Mouse (Mus musculus): ENCODE results near the gene N6amt1.
A peak's percentile ranks its signal among the peaks of the same experiment; 100 is the strongest.

GRCm38 (mm10) chr16:87393813-87394548, 40.0 kb downstream of the N6amt1 start:
- TF ChIP-seq CTCF (conservative IDR thresholded peaks at IDR 0.05; ENCODE audit: low read length), result peak; percentile 79
- TF ChIP-seq NANOG (IDR thresholded peaks at IDR 0.05; ENCODE audit: borderline replicate concordance, low read length), result no peak

All from E14TG2a.4 (cell line).